Mouse (Mus musculus) midbrain, embryonic 11.5 days (tissue): ENCODE data around the gene Sox1. TPM values are rescaled to one million over a fixed set of nuclear protein-coding genes. Genes with fewer than 3 reads are reported as not detected.
A peak's percentile ranks its signal among the peaks of the same experiment; 100 is the strongest.

Experiments
- ATAC-seq: fragments of 200-750 bp; cut with Nextera tagmentation; 2 replicates; pipeline ENCODE4 v1.8.0; 2017; ENCODE audit warnings: moderate TSS enrichment, moderate library complexity; ENCODE audit not compliant: low FRiP score
- DNase-seq: peaks from one replicate; pipeline ENCODE4 v3.0.0; 2015; ENCODE audit warnings: low spot score; ENCODE audit errors: missing footprints
- H3K27ac ChIP-seq: fragments of 300-500 bp; sonication (generic); 2 replicates; pipeline ENCODE4 v1.5.1; 2014; ENCODE audit warnings: low read depth, low read length
- H3K27me3 ChIP-seq: fragments of 300-500 bp; sonication (generic); 2 replicates; pipeline ENCODE4 v1.6.1; 2014; ENCODE audit warnings: mild to moderate bottlenecking, low read length, moderate library complexity, mixed read lengths; ENCODE audit not compliant: control insufficient read depth, insufficient read depth
- H3K36me3 ChIP-seq: fragments of 300-500 bp; sonication (generic); 2 replicates; pipeline ENCODE4 v1.6.1; 2014; ENCODE audit warnings: mild to moderate bottlenecking, low read length, moderate library complexity, mixed read lengths; ENCODE audit not compliant: control insufficient read depth, insufficient read depth
- H3K4me1 ChIP-seq: fragments of 300-500 bp; sonication (generic); 2 replicates; pipeline ENCODE4 v1.6.1; 2014; ENCODE audit warnings: low read length; ENCODE audit not compliant: control insufficient read depth, insufficient read depth
- H3K4me2 ChIP-seq: fragments of 300-500 bp; sonication (generic); 2 replicates; pipeline ENCODE4 v1.6.1; 2014; ENCODE audit warnings: mild to moderate bottlenecking, moderate library complexity
- H3K4me3 ChIP-seq: fragments of 300-500 bp; sonication (generic); 2 replicates; pipeline ENCODE4 v1.5.1; 2014; ENCODE audit warnings: low read depth, low read length
- H3K9ac ChIP-seq: fragments of 300-500 bp; sonication (generic); 2 replicates; pipeline ENCODE4 v1.6.1; 2014; ENCODE audit warnings: low read length
- H3K9me3 ChIP-seq: fragments of 300-500 bp; sonication (generic); 2 replicates; pipeline ENCODE4 v1.6.1; 2016; ENCODE audit warnings: low read length; ENCODE audit not compliant: control insufficient read depth
- WGBS: fragments of 180-500 bp; shearing (Covaris S2); extraction: QIAGEN DNeasy Blood & Tissue Kit; methylation state at CpG from one replicate; pipeline ENCODE4 v1.1.7; 2014; 5-methylcytosine and 5-hydroxymethylcytosine counted together
- polyA plus RNA-seq: library from polyadenylated mRNA; unstranded; fragments of >200 nt; fragmentation: Nextera tagmentation; extraction: Ambion mirVana; gene quantifications from 2 replicates; pipeline ENCODE4 v1.2.1, GENCODE M21; 2014

Gene Sox1
- polyA plus RNA-seq, 1 experiment from 2014 or later: 8.2 TPM

GRCm38 (mm10) chr8:12381111-12381510, 14.0 kb upstream of the Sox1 start:
- Histone ChIP-seq H3K27ac (no peak overlapping the region), H3K36me3 (no peaks in the 10 kb centered on the region), H3K27me3 (peaks cover 56% of the 10 kb centered on the region), H3K4me3 (no peak overlapping the region), H3K9ac (no peak overlapping the region), H3K4me1 (peaks cover 21% of the 10 kb centered on the region), H3K4me2 (no peak overlapping the region), H3K9me3 (no peaks in the 10 kb centered on the region)
- DNase-seq: peak; percentile 84
- WGBS: 63% methylated on average over 3 of the region's 3 CpGs
- no peak for ATAC-seq

- Histone ChIP-seq H3K27me3 (peaks cover 74% of the 10 kb centered on the region), H3K36me3 (no peaks in the 10 kb centered on the region), H3K4me2 (no peak overlapping the region), H3K27ac (no peak overlapping the region), H3K9ac (no peak overlapping the region), H3K9me3 (no peaks in the 10 kb centered on the region), H3K4me3 (no peak overlapping the region), H3K4me1 (peaks cover 30% of the 10 kb centered on the region)
- ATAC-seq (no peak), DNase-seq (peak; percentile 96)
- 2% methylated on average over 21 of the region's 21 CpGs for WGBS
These were observed 12.2 kb upstream of the Sox1 start for GRCm38 (mm10) chr8:12382707-12383561.

DNA sequence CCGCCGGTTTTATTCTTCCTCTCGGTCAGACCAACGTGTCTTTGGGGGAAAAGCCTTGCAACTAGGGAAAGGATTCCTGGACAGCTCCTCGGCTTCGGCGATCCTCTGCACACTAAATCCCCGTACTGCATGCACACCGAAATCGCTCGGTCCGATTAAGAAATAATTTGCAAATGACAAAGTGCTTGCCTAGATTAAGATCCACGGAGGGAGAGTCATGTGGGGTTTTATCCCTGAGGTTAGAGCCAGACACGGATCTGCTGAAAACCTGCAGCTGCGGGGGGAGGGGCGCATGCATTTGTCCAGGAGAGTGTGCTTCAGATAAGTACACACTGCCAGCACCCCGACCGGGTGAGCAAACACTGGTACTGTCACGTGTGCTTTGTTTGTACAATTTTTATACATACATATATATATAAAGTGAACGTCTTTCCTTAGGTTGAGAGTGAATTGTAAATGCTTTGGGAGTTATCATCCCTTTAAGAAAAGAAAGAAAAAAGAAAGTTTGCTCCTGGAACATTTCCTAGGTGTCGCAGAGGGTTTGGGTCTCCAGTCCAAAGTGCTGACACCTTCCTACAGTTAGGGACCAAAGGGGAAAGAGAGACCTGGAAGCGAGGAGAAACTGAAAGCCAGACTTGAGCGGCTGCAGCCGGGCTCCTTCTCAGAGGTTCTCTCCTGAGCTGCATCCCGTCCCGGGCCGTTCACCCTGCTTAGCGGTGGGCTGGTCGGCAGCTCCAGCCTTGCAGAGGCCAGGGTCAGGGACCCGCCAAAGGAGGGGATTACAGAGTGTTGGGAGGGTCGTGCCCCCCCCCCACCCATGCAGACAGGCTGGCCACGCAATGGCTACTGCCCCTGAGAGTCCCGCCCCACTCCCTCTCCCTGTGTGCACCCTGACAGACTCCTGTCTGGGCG, 10.9 kb upstream of the Sox1 start:
- ATAC-seq (peak; percentile 60), DNase-seq (peak; percentile 97)
- Histone ChIP-seq H3K4me3 (peak overlapping the region; percentile 43), H3K36me3 (no peaks in the 10 kb centered on the region), H3K9me3 (no peaks in the 10 kb centered on the region), H3K9ac (peak overlapping the region; percentile 60), H3K27ac (no peak overlapping the region), H3K4me1 (peaks cover 32% of the 10 kb centered on the region), H3K4me2 (peak overlapping the region; percentile 89), H3K27me3 (peaks cover 87% of the 10 kb centered on the region)
- WGBS: 1% methylated on average over 34 of the region's 34 CpGs

DNA sequence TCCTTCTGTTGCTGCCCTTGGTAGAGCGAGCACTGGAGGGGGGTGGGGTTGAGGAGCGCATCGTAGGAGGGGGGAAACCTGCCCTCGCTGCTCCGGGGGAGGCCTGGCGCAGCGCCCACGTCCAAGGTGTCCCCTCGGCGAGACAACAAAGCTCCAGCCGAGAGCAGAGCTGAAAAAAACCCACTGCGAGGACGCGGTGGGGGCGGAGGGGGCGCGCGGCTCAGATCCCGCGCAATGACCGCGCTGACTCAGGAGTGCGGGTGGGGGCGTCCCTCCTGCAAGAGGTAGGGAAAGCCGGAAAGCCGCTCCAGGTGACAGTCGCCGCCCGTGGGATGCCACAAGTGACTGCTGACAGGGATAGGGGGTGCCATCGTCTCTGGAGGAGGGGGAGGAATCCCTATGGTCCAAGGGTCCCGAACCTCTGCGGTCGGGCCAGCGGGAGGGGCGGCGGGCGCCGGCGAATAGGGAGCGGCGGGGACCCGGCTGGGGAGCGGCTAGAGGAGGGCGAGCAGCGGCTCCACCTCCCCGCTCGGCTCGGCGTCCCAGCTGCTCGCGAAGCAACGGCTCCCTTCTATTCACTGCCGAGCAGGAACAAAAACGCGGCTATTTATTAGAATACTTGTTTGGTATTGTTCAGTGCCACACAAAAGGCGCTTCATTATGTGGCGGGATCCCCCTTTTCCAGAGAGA, 10.0 kb upstream of the Sox1 start:
- Histone ChIP-seq H3K27ac (no peak overlapping the region), H3K9ac (peak overlapping the region; percentile 60)
- WGBS: under 1% methylated on average over 57 of the region's 57 CpGs

DNA sequence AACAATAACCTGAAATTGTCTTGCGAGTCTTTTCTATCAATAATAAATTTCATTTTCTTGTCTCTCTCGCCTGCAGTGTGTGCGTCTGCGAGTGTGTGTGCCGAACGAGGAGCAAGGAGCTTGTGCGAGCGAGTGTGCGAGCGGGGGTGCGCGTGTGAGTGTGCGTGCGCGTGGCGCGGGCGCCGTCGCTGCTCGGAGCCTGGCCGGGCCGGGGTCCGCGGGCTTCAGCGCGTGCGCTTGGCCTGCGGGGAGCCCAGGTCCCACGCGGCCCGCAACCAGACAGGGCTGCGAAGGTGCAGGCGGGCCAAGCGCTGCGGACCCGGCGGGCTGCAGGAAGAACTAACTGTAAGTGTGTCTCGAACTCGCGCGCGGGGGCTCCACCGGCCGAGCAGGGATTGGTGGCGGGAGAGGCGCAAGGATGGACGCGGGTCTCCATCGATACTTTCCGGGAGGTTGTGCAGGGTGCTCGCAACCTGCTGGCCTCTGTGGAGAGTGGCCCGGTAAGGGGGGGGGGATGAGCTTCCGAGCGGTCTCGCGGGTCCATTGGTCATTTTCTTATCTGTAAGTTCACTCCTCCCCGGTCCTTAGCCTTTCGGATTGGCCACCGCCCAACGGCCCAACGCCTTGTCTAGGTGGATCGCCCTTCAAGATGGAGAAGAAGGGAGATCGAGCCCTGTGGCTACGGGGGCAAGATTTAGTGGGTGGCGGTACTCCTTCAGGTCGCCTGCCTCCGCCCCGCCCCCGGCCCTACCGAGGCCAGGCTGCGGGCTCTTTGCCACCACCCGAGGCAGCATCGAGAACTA, 9.2 kb upstream of the Sox1 start:
- ATAC-seq (peak; percentile 20; the same call in 1 of the 2 replicates), DNase-seq (peak; percentile 97)
- Histone ChIP-seq H3K36me3 (no peaks in the 10 kb centered on the region), H3K9me3 (no peaks in the 10 kb centered on the region), H3K4me3 (peak overlapping the region; percentile 43), H3K4me1 (peaks cover 35% of the 10 kb centered on the region), H3K4me2 (peak overlapping the region; percentile 89), H3K27ac (no peak overlapping the region), H3K27me3 (peaks cover 91% of the 10 kb centered on the region), H3K9ac (peak overlapping the region; percentile 61)
- under 1% methylated on average over 74 of the region's 74 CpGs for WGBS

More for the DNA sequence above, 10.0 kb upstream of the Sox1 start:
- Histone ChIP-seq H3K4me2 (peak overlapping the region; percentile 89), H3K36me3 (no peaks in the 10 kb centered on the region), H3K9me3 (no peaks in the 10 kb centered on the region), H3K4me3 (peak overlapping the region; percentile 43), H3K27me3 (peaks cover 91% of the 10 kb centered on the region), H3K4me1 (peaks cover 33% of the 10 kb centered on the region)
- DNase-seq (no peak), ATAC-seq (peak; percentile 64)

- H3K4me1 ChIP-seq: peaks cover 35% of the 10 kb centered on the region
- DNase-seq (peak; percentile 95), ATAC-seq (no peak)
- H3K9me3 ChIP-seq: no peaks in the 10 kb centered on the region
- H3K9ac ChIP-seq: no peak overlapping the region
- under 1% methylated on average over 32 of the region's 32 CpGs for WGBS
- peaks cover 91% of the 10 kb centered on the region for H3K27me3 ChIP-seq
- H3K27ac ChIP-seq: no peak overlapping the region
- peak overlapping the region; percentile 89 for H3K4me2 ChIP-seq
- H3K4me3 ChIP-seq: peak overlapping the region; percentile 43
- H3K36me3 ChIP-seq: no peaks in the 10 kb centered on the region
These were observed 8.4 kb upstream of the Sox1 start for GRCm38 (mm10) chr8:12386530-12387222.

DNA sequence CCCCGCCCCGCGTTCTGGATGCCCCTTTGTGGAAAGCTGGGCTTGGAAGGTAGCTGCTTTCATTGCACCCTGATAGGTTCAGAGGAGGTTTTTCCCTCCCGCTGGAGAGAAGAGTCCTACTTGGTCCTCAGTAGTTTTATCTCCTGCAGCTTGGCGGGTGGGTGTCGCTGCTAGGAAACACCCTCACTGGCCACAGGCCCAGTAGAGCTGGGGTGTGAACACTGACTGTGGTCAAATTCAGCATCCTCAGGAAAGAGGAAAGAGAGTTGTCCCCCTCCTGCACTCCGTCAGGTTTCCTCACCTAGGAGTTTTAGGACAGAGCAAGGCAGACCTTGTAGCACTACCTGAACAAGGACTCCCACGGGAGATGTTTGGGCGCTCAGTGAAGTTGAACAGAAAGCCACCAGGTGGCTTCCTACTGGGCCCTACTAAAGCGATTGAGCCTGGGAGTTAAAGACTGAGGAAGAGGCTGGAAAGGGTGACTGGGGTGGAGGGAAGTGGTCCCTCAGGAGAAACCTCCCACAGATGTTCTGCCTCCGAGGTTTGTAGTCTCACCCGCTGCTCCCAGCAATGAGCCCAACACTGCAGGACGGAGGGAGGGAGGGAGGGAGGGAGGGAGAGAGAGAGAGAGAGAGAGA, 7.8 kb upstream of the Sox1 start:
- Histone ChIP-seq H3K4me3 (no peak overlapping the region), H3K4me1 (peaks cover 35% of the 10 kb centered on the region), H3K4me2 (no peak overlapping the region; the same call in 1 of the 2 replicates), H3K36me3 (no peaks in the 10 kb centered on the region), H3K9me3 (no peaks in the 10 kb centered on the region), H3K9ac (no peak overlapping the region), H3K27me3 (peaks cover 91% of the 10 kb centered on the region), H3K27ac (no peak overlapping the region)
- WGBS: 2% methylated on average over 13 of the region's 13 CpGs
- ATAC-seq: no peak
- DNase-seq: peak; percentile 92
